Mouse (Mus musculus) hindbrain, embryonic 12.5 days (tissue): ENCODE measurements around the gene B3glct. TPM values are rescaled to one million over a fixed set of nuclear protein-coding genes. Genes with fewer than 3 reads are reported as not detected.

Experiments
- ATAC-seq: fragments of 200-750 bp; cut with Nextera tagmentation; 2 replicates; pipeline ENCODE4 v1.8.0; 2017; ENCODE audit warnings: moderate TSS enrichment; ENCODE audit not compliant: low FRiP score
- H3K27ac ChIP-seq: fragments of 300-500 bp; sonication (generic); 2 replicates; pipeline ENCODE4 v1.5.1; 2016; ENCODE audit warnings: mild to moderate bottlenecking
- H3K27me3 ChIP-seq: fragments of 300-500 bp; sonication (generic); 2 replicates; pipeline ENCODE4 v1.6.1; 2016; ENCODE audit warnings: mild to moderate bottlenecking
- H3K36me3 ChIP-seq: fragments of 300-500 bp; sonication (generic); 2 replicates; pipeline ENCODE4 v1.6.1; 2016; ENCODE audit warnings: mild to moderate bottlenecking
- H3K4me1 ChIP-seq: fragments of 300-500 bp; sonication (generic); 2 replicates; pipeline ENCODE4 v1.6.1; 2016
- H3K4me2 ChIP-seq: fragments of 300-500 bp; sonication (generic); replicated peaks from 2 replicates; pipeline ENCODE4 v1.6.1; 2016; ENCODE audit warnings: mild to moderate bottlenecking
- H3K4me3 ChIP-seq: fragments of 300-500 bp; sonication (generic); 2 replicates; pipeline ENCODE4 v1.5.1; 2016; ENCODE audit warnings: mild to moderate bottlenecking
- H3K9ac ChIP-seq: fragments of 300-500 bp; sonication (generic); 2 replicates; pipeline ENCODE4 v1.6.1; 2016; ENCODE audit warnings: mild to moderate bottlenecking, moderate library complexity
- H3K9me3 ChIP-seq: fragments of 300-500 bp; sonication (generic); replicated peaks from 2 replicates; pipeline ENCODE4 v1.6.1; 2016; ENCODE audit warnings: mild to moderate bottlenecking
- WGBS: fragments of 180-500 bp; shearing (Covaris S2); methylation state at CpG from one replicate; pipeline ENCODE4 v1.1.7; 2016; 5-methylcytosine and 5-hydroxymethylcytosine counted together
- polyA plus RNA-seq: library from polyadenylated mRNA; unstranded; fragments of >200 nt; fragmentation: Nextera tagmentation; extraction: Ambion mirVana; gene quantifications from 2 replicates; pipeline ENCODE4 v1.2.1, GENCODE M21; 2016

The B3glct gene
- polyA plus RNA-seq, 1 experiment from 2014 or later: 16.3 TPM

GRCm38 (mm10) chr5:149767651-149768301 lies 89.7 kb downstream of the B3glct start:
- Histone ChIP-seq H3K36me3 (no peaks in the 10 kb centered on the region), H3K27me3 (no peaks in the 10 kb centered on the region), H3K27ac (no peak overlapping the region), H3K9ac (no peak overlapping the region), H3K4me1 (no peaks in the 10 kb centered on the region), H3K9me3 (no peaks in the 10 kb centered on the region), H3K4me2 (no peak overlapping the region), H3K4me3 (no peak overlapping the region)
- WGBS: 89% methylated on average over 5 of the region's 5 CpGs
- ATAC-seq: no peak

GRCm38 (mm10) chr5:149769666-149770065 lies 91.6 kb downstream of the B3glct start:
- no peak overlapping the region for H3K4me3 ChIP-seq
- no peak overlapping the region for H3K27ac ChIP-seq
- no peaks in the 10 kb centered on the region for H3K9me3 ChIP-seq
- H3K36me3 ChIP-seq: no peaks in the 10 kb centered on the region
- H3K9ac ChIP-seq: no peak overlapping the region
- H3K27me3 ChIP-seq: no peaks in the 10 kb centered on the region
- no peak for ATAC-seq
- no peak overlapping the region for H3K4me2 ChIP-seq
- WGBS: 98% methylated on average over 8 of the region's 8 CpGs
- no peaks in the 10 kb centered on the region for H3K4me1 ChIP-seq

- no peak for ATAC-seq
- no peak overlapping the region for H3K4me3 ChIP-seq
- no peaks in the 10 kb centered on the region for H3K27me3 ChIP-seq
- H3K4me2 ChIP-seq: no peak overlapping the region
- no peak overlapping the region for H3K9ac ChIP-seq
- no peak overlapping the region for H3K27ac ChIP-seq
- no peaks in the 10 kb centered on the region for H3K4me1 ChIP-seq
- H3K36me3 ChIP-seq: no peaks in the 10 kb centered on the region
- H3K9me3 ChIP-seq: no peaks in the 10 kb centered on the region; the same call in 1 of the 2 replicates
- 84% methylated on average over 7 of the region's 7 CpGs for WGBS
Measured at GRCm38 (mm10) chr5:149776038-149776437, 98.0 kb downstream of the B3glct start.

GRCm38 (mm10) chr5:149779740-149780139 lies 101.7 kb downstream of the B3glct start:
- Histone ChIP-seq H3K27me3 (no peaks in the 10 kb centered on the region), H3K4me1 (no peaks in the 10 kb centered on the region), H3K27ac (no peak overlapping the region), H3K36me3 (no peaks in the 10 kb centered on the region), H3K4me2 (no peak overlapping the region), H3K9ac (no peak overlapping the region), H3K4me3 (no peak overlapping the region), H3K9me3 (no peaks in the 10 kb centered on the region; the same call in 1 of the 2 replicates)
- 90% methylated on average over 6 of the region's 6 CpGs for WGBS
- no peak for ATAC-seq

GRCm38 (mm10) chr5:149780411-149780810 lies 102.4 kb downstream of the B3glct start:
- Histone ChIP-seq H3K4me1 (no peaks in the 10 kb centered on the region), H3K4me2 (no peak overlapping the region), H3K27ac (no peak overlapping the region), H3K9me3 (no peaks in the 10 kb centered on the region; the same call in 1 of the 2 replicates), H3K27me3 (no peaks in the 10 kb centered on the region), H3K4me3 (no peak overlapping the region), H3K9ac (no peak overlapping the region), H3K36me3 (no peaks in the 10 kb centered on the region)
- WGBS: 96% methylated on average over 2 of the region's 2 CpGs
- ATAC-seq: no peak

- peaks cover 16% of the 10 kb centered on the region; the same call in 1 of the 2 replicates for H3K9me3 ChIP-seq
- no peak overlapping the region for H3K9ac ChIP-seq
- H3K4me2 ChIP-seq: no peak overlapping the region
- H3K27ac ChIP-seq: no peak overlapping the region
- H3K36me3 ChIP-seq: no peaks in the 10 kb centered on the region
- no peak overlapping the region for H3K4me3 ChIP-seq
- H3K27me3 ChIP-seq: no peaks in the 10 kb centered on the region
- 22% methylated on average over 8 of the region's 8 CpGs for WGBS
- H3K4me1 ChIP-seq: no peaks in the 10 kb centered on the region
- ATAC-seq: no peak
Measured at GRCm38 (mm10) chr5:149790087-149790486, 112.1 kb downstream of the B3glct start.

GRCm38 (mm10) chr5:149810071-149810470 lies 132.0 kb downstream of the B3glct start:
- Histone ChIP-seq H3K36me3 (no peaks in the 10 kb centered on the region), H3K4me2 (no peak overlapping the region), H3K9ac (no peak overlapping the region), H3K27ac (no peak overlapping the region), H3K27me3 (no peaks in the 10 kb centered on the region), H3K9me3 (no peaks in the 10 kb centered on the region), H3K4me3 (no peak overlapping the region), H3K4me1 (no peaks in the 10 kb centered on the region; the same call in 1 of the 2 replicates)
- no peak for ATAC-seq
- 79% methylated on average over 2 of the region's 2 CpGs for WGBS

GRCm38 (mm10) chr5:149811835-149812234 lies 133.8 kb downstream of the B3glct start:
- 49% methylated on average over 6 of the region's 6 CpGs for WGBS
- Histone ChIP-seq H3K9ac (no peak overlapping the region), H3K4me1 (no peaks in the 10 kb centered on the region; the same call in 1 of the 2 replicates), H3K4me2 (no peak overlapping the region), H3K27ac (no peak overlapping the region), H3K4me3 (no peak overlapping the region), H3K36me3 (no peaks in the 10 kb centered on the region), H3K9me3 (no peaks in the 10 kb centered on the region), H3K27me3 (no peaks in the 10 kb centered on the region)
- no peak for ATAC-seq

Other genes with a start within 250 kb of the B3glct start
- 1.1 and 1.2 TPM in 2 replicates for gene Tex26, start 238.6 kb upstream of the B3glct start, polyA plus RNA-seq
- gene Wdr95, start 149.6 kb upstream of the B3glct start, polyA plus RNA-seq: not detected in 2 replicates
- gene Hsph1, start 41.9 kb upstream of the B3glct start, polyA plus RNA-seq: 93.9 and 95.3 TPM in 2 replicates